Mouse (Mus musculus) forebrain, postnatal 0 days (tissue): ENCODE results near the gene Ntn5. TPM values are rescaled to one million over a fixed set of nuclear protein-coding genes. Genes with fewer than 3 reads are reported as not detected.

Experiments
- ATAC-seq: fragments of 200-750 bp; cut with Nextera tagmentation; 2 replicates; pipeline ENCODE4 v1.8.0; 2017; ENCODE audit warnings: mild to moderate bottlenecking, moderate library complexity
- DNase-seq: peaks from one replicate; pipeline ENCODE4 v3.0.0-alpha.2; 2015
- H3K27ac ChIP-seq: fragments of 300-500 bp; sonication (generic); 2 replicates; pipeline ENCODE4 v1.5.1; 2014; ENCODE audit warnings: low read depth, mild to moderate bottlenecking, antibody characterized with exemption, low read length, moderate library complexity, mixed read lengths
- H3K27me3 ChIP-seq: fragments of 300-500 bp; sonication (generic); 2 replicates; pipeline ENCODE4 v1.6.1; 2014; ENCODE audit warnings: mild to moderate bottlenecking, low read length, mixed read lengths; ENCODE audit not compliant: insufficient read depth
- H3K36me3 ChIP-seq: fragments of 300-500 bp; sonication (generic); 2 replicates; pipeline ENCODE4 v1.6.1; 2014; ENCODE audit warnings: mild to moderate bottlenecking, moderate library complexity; ENCODE audit not compliant: insufficient read depth
- H3K4me1 ChIP-seq: fragments of 300-500 bp; sonication (generic); 2 replicates; pipeline ENCODE4 v1.6.1; 2014; ENCODE audit warnings: antibody characterized with exemption; ENCODE audit not compliant: insufficient read depth
- H3K4me2 ChIP-seq: fragments of 300-500 bp; sonication (generic); 2 replicates; pipeline ENCODE4 v1.6.1; 2014; ENCODE audit warnings: low read depth, mild to moderate bottlenecking, moderate library complexity
- H3K4me3 ChIP-seq: fragments of 300-500 bp; sonication (generic); 2 replicates; pipeline ENCODE4 v1.5.1; 2014; ENCODE audit warnings: low read depth, low read length, mixed read lengths
- H3K9ac ChIP-seq: fragments of 300-500 bp; sonication (generic); 2 replicates; pipeline ENCODE4 v1.6.1; 2014; ENCODE audit warnings: mild to moderate bottlenecking
- H3K9me3 ChIP-seq: fragments of 300-500 bp; sonication (generic); 2 replicates; pipeline ENCODE4 v1.6.1; 2016; ENCODE audit warnings: low read length
- CTCF ChIP-seq: sonication (generic); IDR thresholded peaks from 2 replicates; pipeline ENCODE4 v1.5.1; 2016; ENCODE audit warnings: antibody characterized with exemption, control low read depth, low read depth
- WGBS: fragments of 180-500 bp; shearing (Covaris S2); extraction: QIAGEN DNeasy Blood & Tissue Kit; methylation state at CpG from one replicate; pipeline ENCODE4 v1.1.7; 2014; 5-methylcytosine and 5-hydroxymethylcytosine counted together
- polyA plus RNA-seq: library from polyadenylated mRNA; unstranded; fragments of >200 nt; fragmentation: Nextera tagmentation; extraction: Ambion mirVana; gene quantifications from 2 replicates; pipeline ENCODE4 v1.2.1, GENCODE M21; 2015
- total RNA-seq: library from RNA; depleted of rRNA; stranded (reverse); fragments of >200 nt; gene quantifications from 2 replicates; pipeline ENCODE4 v1.2.3, GENCODE M21; 2014

Ntn5 gene
- total and polyA plus RNA-seq, 2 experiments from 2014 or later = 0.33 to 0.47 TPM

DNA sequence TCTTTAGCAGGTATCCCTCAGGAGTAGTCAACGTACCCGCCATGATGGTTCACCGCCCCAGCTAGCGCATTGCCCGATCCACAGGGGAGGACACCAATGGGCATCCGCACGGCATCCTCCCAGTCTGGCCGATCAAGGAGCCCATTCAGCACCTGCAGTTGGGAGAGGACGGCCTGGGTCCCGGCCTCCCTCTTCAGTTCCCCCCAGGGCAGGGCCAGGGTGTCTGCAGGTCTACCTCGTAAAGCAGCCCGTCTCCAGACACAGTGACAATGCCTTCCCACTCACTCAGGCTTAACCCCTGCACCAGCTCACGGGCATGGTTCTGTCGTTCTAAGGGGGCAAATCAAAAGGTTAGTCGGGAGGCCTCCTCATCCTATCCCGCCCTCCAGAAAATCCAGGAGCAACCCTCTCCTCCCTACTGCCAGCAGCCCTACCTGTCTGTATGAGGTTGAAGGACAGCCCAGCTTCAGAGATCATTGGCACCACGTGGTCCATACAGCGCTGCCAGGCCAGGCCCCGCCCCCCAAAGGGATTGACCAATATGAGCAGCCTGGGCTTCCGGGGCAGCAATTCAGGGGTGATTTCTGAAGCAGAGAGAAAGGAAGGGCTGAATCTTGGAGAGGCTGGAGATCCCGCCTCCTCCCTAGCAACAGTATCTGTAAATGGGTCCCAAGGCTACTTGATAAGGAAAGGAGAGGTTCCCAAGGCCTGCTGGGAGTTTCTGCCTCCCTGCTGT is 28.4 kb downstream of the Ntn5 start:
- H3K27ac ChIP-seq = no peak overlapping the region
- no peak for ATAC-seq
- no peak overlapping the region for H3K4me3 ChIP-seq
- no peak overlapping the region for H3K9ac ChIP-seq
- no peak for DNase-seq
- no peaks in the 10 kb centered on the region for H3K9me3 ChIP-seq
- 90% methylated on average over 21 of the region's 21 CpGs for WGBS
- H3K27me3 ChIP-seq = no peaks in the 10 kb centered on the region
- H3K36me3 ChIP-seq = peaks cover 35% of the 10 kb centered on the region
- no peak overlapping the region for H3K4me2 ChIP-seq
- no peak for TF ChIP-seq CTCF
- peaks cover 28% of the 10 kb centered on the region for H3K4me1 ChIP-seq

DNA sequence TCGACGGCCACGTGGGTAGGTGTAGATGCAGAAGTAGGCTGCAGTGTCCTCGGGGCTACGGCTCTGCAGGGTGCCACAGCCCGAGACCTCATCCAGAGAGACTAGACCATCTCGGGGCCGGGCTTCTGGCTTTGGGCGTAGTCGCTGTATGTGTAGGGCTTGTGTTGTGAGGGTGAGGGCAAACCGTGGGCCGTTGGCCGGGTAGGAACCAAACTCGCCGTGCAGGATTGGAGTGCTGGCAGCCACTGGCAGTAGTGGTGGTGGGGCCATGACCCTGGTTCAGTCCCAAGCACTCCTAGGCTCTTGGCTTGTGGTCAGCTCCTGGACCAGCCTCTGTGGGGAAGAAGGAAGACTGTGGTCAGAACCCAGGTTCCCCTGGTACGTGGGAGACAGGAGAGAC is 29.6 kb downstream of the Ntn5 start:
- no peak overlapping the region for H3K9ac ChIP-seq
- ATAC-seq (no peak), DNase-seq (no peak)
- no peak overlapping the region for H3K4me2 ChIP-seq
- 91% methylated on average over 16 of the region's 16 CpGs for WGBS
- no peak overlapping the region for H3K27ac ChIP-seq
- no peaks in the 10 kb centered on the region for H3K27me3 ChIP-seq
- H3K4me3 ChIP-seq = no peak overlapping the region
- TF ChIP-seq CTCF = no peak
- H3K9me3 ChIP-seq = no peaks in the 10 kb centered on the region
- H3K36me3 ChIP-seq = peaks cover 35% of the 10 kb centered on the region
- H3K4me1 ChIP-seq = peaks cover 19% of the 10 kb centered on the region

DNA sequence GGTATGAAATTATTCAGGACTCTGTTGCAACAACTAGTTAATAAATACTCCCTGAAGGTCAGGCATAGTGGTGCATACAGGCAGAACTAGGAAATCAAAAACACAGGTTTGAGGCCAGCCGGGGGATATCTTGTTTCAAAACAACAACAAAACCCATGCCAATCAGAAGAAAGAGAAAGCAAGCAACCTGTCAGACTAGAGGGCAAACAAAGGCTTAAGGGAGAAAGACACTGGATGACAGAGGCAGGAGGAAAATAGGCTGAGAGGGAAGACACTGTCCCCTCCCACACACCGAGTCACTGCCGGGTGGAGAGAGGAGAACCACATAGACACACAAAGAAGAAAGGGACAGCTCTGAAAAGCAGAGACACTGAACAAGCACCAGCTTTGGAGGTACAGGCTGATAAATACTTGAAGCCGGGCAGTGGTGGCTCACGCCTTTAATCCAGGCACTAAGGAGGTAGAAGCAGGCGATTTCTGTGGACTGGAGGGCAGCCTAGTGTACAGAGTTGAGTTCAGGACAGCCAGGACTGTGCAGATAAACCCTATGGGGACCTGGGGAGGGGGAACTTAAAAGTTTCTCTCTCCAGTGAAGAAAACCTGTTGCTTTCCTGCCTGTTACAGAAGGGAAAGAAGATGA is 30.2 kb downstream of the Ntn5 start:
- peak overlapping the region; percentile 91 for H3K4me2 ChIP-seq
- TF ChIP-seq CTCF = no peak
- ATAC-seq = no peak
- H3K36me3 ChIP-seq = peaks cover 35% of the 10 kb centered on the region
- H3K9me3 ChIP-seq = no peaks in the 10 kb centered on the region
- DNase-seq = no peak
- no peak overlapping the region for H3K27ac ChIP-seq
- peaks cover 19% of the 10 kb centered on the region for H3K4me1 ChIP-seq
- no peaks in the 10 kb centered on the region for H3K27me3 ChIP-seq
- peak overlapping the region; percentile 74 for H3K9ac ChIP-seq
- H3K4me3 ChIP-seq = peak overlapping the region; percentile 66
- 81% methylated on average over 6 of the region's 6 CpGs for WGBS

DNA sequence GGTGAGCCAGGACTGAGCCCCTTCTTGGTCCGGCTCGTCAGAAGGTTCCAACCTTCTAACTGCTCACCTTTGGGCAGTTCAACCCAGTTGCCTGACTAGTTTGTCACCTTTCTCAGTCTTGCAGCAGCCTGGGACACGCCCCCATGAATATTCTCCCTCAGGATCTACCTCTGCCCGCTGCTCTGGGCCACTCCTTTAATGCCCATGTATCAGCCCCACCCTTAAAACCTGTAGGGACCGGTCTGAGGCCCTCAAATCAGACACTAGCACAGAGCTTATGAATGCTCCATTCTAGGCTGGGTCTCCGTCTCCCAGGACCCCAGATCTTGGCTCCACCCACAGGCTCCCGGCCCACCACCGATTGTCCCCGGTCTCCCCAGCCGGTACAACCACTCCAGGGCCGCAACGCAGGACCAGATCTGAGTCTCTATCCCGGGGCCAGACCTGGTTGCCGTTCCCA is 30.8 kb downstream of the Ntn5 start:
- peak overlapping the region; percentile 64 for H3K27ac ChIP-seq
- peak overlapping the region; percentile 66 for H3K4me3 ChIP-seq
- H3K4me1 ChIP-seq = peaks cover 19% of the 10 kb centered on the region
- H3K27me3 ChIP-seq = no peaks in the 10 kb centered on the region
- H3K36me3 ChIP-seq = peaks cover 36% of the 10 kb centered on the region
- no peak for DNase-seq
- H3K9me3 ChIP-seq = no peaks in the 10 kb centered on the region
- TF ChIP-seq CTCF = no peak
- WGBS = 10% methylated on average over 14 of the region's 14 CpGs
- peak overlapping the region; percentile 91 for H3K4me2 ChIP-seq
- H3K9ac ChIP-seq = peak overlapping the region; percentile 74
- ATAC-seq = peak; percentile 21

DNA sequence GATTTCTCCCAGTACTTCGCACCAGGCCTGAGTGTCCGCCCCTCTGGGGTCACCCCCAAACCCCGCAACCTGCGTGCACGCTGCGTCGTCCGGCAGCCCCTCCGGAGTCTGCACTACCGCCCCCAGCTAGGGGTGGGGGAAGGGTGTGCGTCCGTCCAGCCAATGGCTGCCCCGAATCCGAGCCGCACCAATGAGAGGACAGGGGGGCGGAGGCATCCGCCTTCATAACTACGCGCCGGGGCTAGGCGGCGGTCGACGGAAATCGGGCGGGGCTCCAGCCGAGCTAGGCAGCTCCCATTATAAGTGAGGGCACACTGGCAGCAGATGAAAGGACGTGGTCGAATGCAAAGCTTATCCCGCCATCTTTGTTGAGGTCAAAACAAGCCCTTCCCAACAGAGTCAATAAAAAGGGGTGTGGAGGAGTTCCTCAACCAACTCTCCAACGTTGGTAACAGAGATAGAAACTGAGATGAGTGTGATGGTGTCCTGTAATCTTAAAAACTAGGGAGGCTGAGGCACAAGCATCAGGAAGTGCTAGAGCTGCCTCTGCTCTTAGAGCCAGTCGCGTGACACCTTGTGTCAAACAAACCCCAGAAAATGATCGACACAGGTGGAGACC is 31.4 kb downstream of the Ntn5 start, which contains the start of gene Rpl18:
Gene Rpl18 (plus strand): TSS at position 368 of the 619 bp plus-strand sequence.
- peaks cover 19% of the 10 kb centered on the region for H3K4me1 ChIP-seq
- ATAC-seq = peak; percentile 94

DNA sequence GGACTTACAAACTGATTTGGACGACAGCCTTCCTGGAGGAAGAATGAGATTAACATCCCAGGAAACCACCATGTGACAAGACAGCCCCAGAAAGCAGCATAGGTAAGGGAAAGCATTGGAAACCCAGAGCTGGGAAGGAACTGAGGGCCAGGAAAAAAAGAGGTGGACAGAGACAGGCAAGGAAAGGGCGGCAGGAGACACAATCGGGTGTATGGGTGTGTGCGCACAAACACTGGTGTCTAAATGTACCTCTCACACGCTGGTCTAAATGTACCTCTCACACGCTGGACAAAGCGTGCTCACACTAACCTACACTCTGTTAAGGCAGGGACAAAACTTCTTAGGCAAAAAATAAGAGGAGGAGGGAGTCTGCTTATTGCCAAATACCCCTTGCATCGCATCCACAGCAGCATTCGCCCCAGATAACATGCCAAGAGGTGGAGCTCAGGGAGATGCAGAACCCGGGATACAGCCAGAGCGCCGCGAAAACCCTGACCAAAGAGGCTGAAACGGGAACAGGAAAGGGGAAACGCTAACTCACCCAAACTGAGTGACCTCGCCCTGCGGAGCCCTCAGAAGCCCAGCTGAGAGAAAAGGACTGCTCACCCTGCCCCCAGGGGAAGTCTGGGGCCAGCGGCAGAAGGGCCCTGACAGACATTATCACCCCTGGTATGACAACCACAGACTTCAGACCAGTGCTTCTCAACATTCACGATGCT is 32.1 kb downstream of the Ntn5 start:
- no peak for DNase-seq
- ATAC-seq = no peak
- TF ChIP-seq CTCF = no peak
- H3K4me1 ChIP-seq = peaks cover 19% of the 10 kb centered on the region
- H3K4me3 ChIP-seq = peak overlapping the region; percentile 66
- no peak overlapping the region; the same call in 1 of the 2 replicates for H3K27ac ChIP-seq
- H3K4me2 ChIP-seq = peak overlapping the region; percentile 91
- WGBS = 81% methylated on average over 19 of the region's 19 CpGs
- H3K36me3 ChIP-seq = peaks cover 37% of the 10 kb centered on the region
- no peak overlapping the region for H3K9ac ChIP-seq
- H3K9me3 ChIP-seq = no peaks in the 10 kb centered on the region
- H3K27me3 ChIP-seq = no peaks in the 10 kb centered on the region

More for the DNA sequence above, 31.4 kb downstream of the Ntn5 start, which contains the start of gene Rpl18:
- H3K9ac ChIP-seq = peak within 1 kb of the TSS; percentile 74
- H3K27me3 ChIP-seq = no peaks in the 10 kb centered on the region
- H3K9me3 ChIP-seq = no peaks in the 10 kb centered on the region
- H3K27ac ChIP-seq = peak within 1 kb of the TSS; percentile 64
- TF ChIP-seq CTCF = 0 out of 2 replicates have a peak, but pooled peaks have one; percentile 14
- peak within 1 kb of the TSS; percentile 91 for H3K4me2 ChIP-seq
- 7% methylated on average over 34 of the region's 34 CpGs for WGBS
- DNase-seq = peak; percentile 99
- peak within 1 kb of the TSS; percentile 66 for H3K4me3 ChIP-seq
- H3K36me3 ChIP-seq = peaks cover 38% of the 10 kb centered on the region
